ENCODE assay signal across 9 mouse cellular contexts in the genomic region with DNA sequence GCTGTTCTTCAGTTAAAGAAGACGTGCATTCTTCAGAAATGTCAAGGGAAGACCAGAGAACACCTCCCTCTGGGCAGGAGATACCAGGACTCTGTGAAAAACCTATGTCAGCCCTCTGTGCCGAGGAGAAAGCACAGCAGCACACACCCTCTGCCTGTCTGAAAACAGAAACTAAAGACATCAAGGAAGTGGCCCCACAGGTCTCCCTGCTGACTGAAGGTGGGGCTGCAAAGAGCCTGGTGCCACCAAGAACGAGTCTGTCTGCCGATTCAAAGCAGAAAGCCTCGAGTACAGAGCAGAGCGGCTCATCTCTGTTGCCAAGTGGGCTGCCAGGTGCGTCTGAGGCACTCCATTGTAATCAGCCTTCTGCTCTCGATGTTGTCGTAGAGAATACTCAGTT.
DNase-seq lines count a peak whose midpoint lies in the region; ATAC-seq and TF ChIP-seq lines count a peak whose summit lies in the region.
"Had no signal": no experiment of that assay in that cellular context is flagged by ENCODE, and none has a peak within 500 bp of the region (broad histone marks: within the 10 kb centered on the region; RNA-seq: fewer than 3 reads in every experiment).

No protein-coding gene starts in this region.

- no peak; the same call in 1 of the 2 replicates for TF ChIP-seq POLR2A in lung, adult 2 months (IDR thresholded peaks at IDR 0.05; ENCODE audit: borderline replicate concordance, extremely low read depth, low read depth, low read length)

- peak overlapping the region; percentile 79 for H3K27ac ChIP-seq in heart, postnatal 0 days (ENCODE audit: low read depth)
- H3K27ac ChIP-seq in macrophage = peak overlapping the region; percentile 42
- H3K27ac ChIP-seq: midbrain, embryonic 12.5 days had no signal

- TF ChIP-seq EP300 in heart, postnatal 0 days (IDR thresholded peaks at IDR 0.05; ENCODE audit: low read depth) = no peak

- peaks cover 29% of the 10 kb centered on the region for H3K36me3 ChIP-seq in heart, postnatal 0 days (replicated peaks; ENCODE audit: control insufficient read depth, insufficient read depth, low read length)
- no peaks in the 10 kb centered on the region for H3K36me3 ChIP-seq in macrophage (ENCODE audit: inconsistent target)

- H3K9ac ChIP-seq in heart, postnatal 0 days (replicated peaks; ENCODE audit: low read depth, low read length) = no peak overlapping the region
- H3K9ac ChIP-seq: midbrain, embryonic 12.5 days had no signal

- no peaks in the 10 kb centered on the region for H3K9me3 ChIP-seq in heart, postnatal 0 days (replicated peaks; ENCODE audit: control insufficient read depth, low read length)
- H3K9me3 ChIP-seq: midbrain, embryonic 12.5 days had no signal

- no peaks in the 10 kb centered on the region for H3K27me3 ChIP-seq in heart, postnatal 0 days (ENCODE audit: control insufficient read depth, insufficient read depth, low read length)
- H3K27me3 ChIP-seq: midbrain, embryonic 12.5 days had no signal

- no peak for ATAC-seq in heart, postnatal 0 days (ENCODE audit: insufficient read depth, low read depth)

- DNase-seq in lung, adult 2 months = no peak
- DNase-seq in lung, postnatal 14 days = no peak
- no peak for DNase-seq in heart, postnatal 0 days (ENCODE audit: low spot score)
- DNase-seq in thymus, postnatal 25 days = peak; percentile 80
- no peak for DNase-seq in layer of hippocampus, adult 18-20 months (ENCODE audit: low spot score in 2 of 2)
- no peak for DNase-seq in adrenal gland, adult (ENCODE audit: inconsistent age in 2 of 2, low spot score in 1 of 2)
- no peak for DNase-seq in adrenal gland, postnatal 10 days

- no peak for TF ChIP-seq CTCF in lung, adult 2 months (IDR thresholded peaks at IDR 0.05; ENCODE audit: insufficient read depth, low read length)
- TF ChIP-seq CTCF in heart, postnatal 0 days (IDR thresholded peaks at IDR 0.05; ENCODE audit: low read depth) = no peak

- peak overlapping the region; percentile 3 for H3K4me3 ChIP-seq in lung, adult 2 months (replicated peaks; ENCODE audit: extremely low read depth, low read depth, low read length)
- H3K4me3 ChIP-seq in heart, postnatal 0 days (ENCODE audit: low read depth, low read length) = no peak overlapping the region
- no peak overlapping the region; the same call in 1 of the 2 replicates for H3K4me3 ChIP-seq in macrophage (ENCODE audit: inconsistent target)
- H3K4me3 ChIP-seq: midbrain, embryonic 12.5 days had no signal

- no peak overlapping the region; the same call in 1 of the 2 replicates for H3K4me2 ChIP-seq in heart, postnatal 0 days (ENCODE audit: low read depth, low read length)
- H3K4me2 ChIP-seq: midbrain, embryonic 12.5 days had no signal

- 37% methylated on average over 9 of the region's 9 CpGs for WGBS in lung, adult 2 months
- WGBS in heart, postnatal 0 days = 47% methylated on average over 9 of the region's 9 CpGs
- 25% methylated on average over 9 of the region's 9 CpGs for WGBS in macrophage (ENCODE audit: missing documents)

- H3K4me1 ChIP-seq in lung, adult 2 months (ENCODE audit: control insufficient read depth, insufficient read depth, low read length) = peaks cover 37% of the 10 kb centered on the region
- peaks cover 46% of the 10 kb centered on the region for H3K4me1 ChIP-seq in heart, postnatal 0 days (ENCODE audit: control insufficient read depth, insufficient read depth)
- H3K4me1 ChIP-seq: midbrain, embryonic 12.5 days had no signal

- H3K79me2 ChIP-seq in macrophage (ENCODE audit: inconsistent target) = no peaks in the 10 kb centered on the region; the same call in 1 of the 2 replicates
